Mouse (Mus musculus): Measurements from ENCODE around the gene Eea1.

DNA sequence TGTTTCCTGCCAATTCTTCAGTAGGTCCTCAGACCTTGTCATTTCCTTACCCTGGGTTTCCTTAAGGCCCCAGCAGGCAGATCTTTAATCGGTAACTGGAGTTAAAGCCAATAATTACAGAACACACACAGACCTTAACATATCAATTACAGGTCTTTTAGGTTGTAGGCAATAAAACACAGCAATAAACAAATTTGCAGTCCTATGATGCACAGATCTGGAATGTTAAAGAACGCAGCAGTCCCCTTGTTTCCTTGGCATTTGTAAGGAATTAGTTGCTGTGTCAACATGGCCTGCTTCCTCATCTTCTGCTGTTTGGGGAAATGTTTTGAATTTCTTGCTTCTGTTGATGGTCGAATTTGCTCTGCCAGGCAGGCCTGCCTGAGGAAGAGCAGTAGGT lies 21.7 kb upstream of the Eea1 start:
- TF ChIP-seq CTCF (conservative IDR thresholded peaks at IDR 0.05; ENCODE audit: insufficient read depth, insufficient read length, low read depth, low read length) (no peak), POLR2A (IDR thresholded peaks at IDR 0.05; ENCODE audit: low read depth, low read length) (no peak)

Data from kidney, adult 2 months (tissue).